Mouse (Mus musculus) forebrain, embryonic 10.5 days (tissue): ENCODE data around the gene Ank3. TPM values are rescaled to one million over a fixed set of nuclear protein-coding genes. Genes with fewer than 3 reads are reported as not detected.

Source experiments
- DNase-seq: peaks from one replicate; pipeline ENCODE4 v3.0.0-alpha.2; 2017; ENCODE audit warnings: low spot score; ENCODE audit errors: extremely low spot score
- H3K27ac ChIP-seq: fragments of 300-500 bp; sonication (generic); 2 replicates; pipeline ENCODE4 v1.5.1; 2016; ENCODE audit warnings: mild to moderate bottlenecking
- H3K27me3 ChIP-seq: fragments of 300-500 bp; sonication (generic); 2 replicates; pipeline ENCODE4 v1.6.1; 2016; ENCODE audit warnings: mild to moderate bottlenecking; ENCODE audit not compliant: poor library complexity, severe bottlenecking
- H3K36me3 ChIP-seq: fragments of 300-500 bp; sonication (generic); replicated peaks from 2 replicates; pipeline ENCODE4 v1.6.1; 2016; ENCODE audit warnings: mild to moderate bottlenecking, moderate library complexity
- H3K4me1 ChIP-seq: fragments of 300-500 bp; sonication (generic); 2 replicates; pipeline ENCODE4 v1.6.1; 2016
- H3K4me3 ChIP-seq: fragments of 300-500 bp; sonication (generic); 2 replicates; pipeline ENCODE4 v1.5.1; 2016; ENCODE audit warnings: mild to moderate bottlenecking, moderate library complexity
- H3K9me3 ChIP-seq: fragments of 300-500 bp; sonication (generic); 2 replicates; pipeline ENCODE4 v1.6.1; 2016; ENCODE audit warnings: mild to moderate bottlenecking, moderate library complexity
- WGBS: fragments of 180-500 bp; shearing (Covaris S2); methylation state at CpG from one replicate; pipeline ENCODE4 v1.1.7; 2016; 5-methylcytosine and 5-hydroxymethylcytosine counted together
- polyA plus RNA-seq: library from polyadenylated mRNA; unstranded; fragments of >200 nt; fragmentation: Nextera tagmentation; extraction: Ambion mirVana; gene quantifications from 2 replicates; pipeline ENCODE4 v1.2.1, GENCODE M21; 2016

The Ank3 gene
- polyA plus RNA-seq, 1 experiment from 2014 or later: 24.8 TPM

- DNase-seq: no peak
- Histone ChIP-seq H3K4me3 (no peak overlapping the region), H3K36me3 (no peaks in the 10 kb centered on the region), H3K27me3 (no peaks in the 10 kb centered on the region), H3K9me3 (no peaks in the 10 kb centered on the region), H3K27ac (no peak overlapping the region), H3K4me1 (0 out of 2 replicates have a peak, but pooled peaks cover 4% of the 10 kb centered on the region)
- 90% methylated on average over 9 of the region's 9 CpGs for WGBS
Measured at GRCm38 (mm10) chr10:69858011-69858410, 459.4 kb downstream of the Ank3 start.

GRCm38 (mm10) chr10:69858897-69859605 lies 460.5 kb downstream of the Ank3 start:
- Histone ChIP-seq H3K4me3 (no peak overlapping the region), H3K27me3 (no peaks in the 10 kb centered on the region), H3K27ac (no peak overlapping the region), H3K9me3 (no peaks in the 10 kb centered on the region), H3K4me1 (0 out of 2 replicates have a peak, but pooled peaks cover 4% of the 10 kb centered on the region), H3K36me3 (no peaks in the 10 kb centered on the region)
- no peak for DNase-seq
- 63% methylated on average over 4 of the region's 4 CpGs for WGBS

- Histone ChIP-seq H3K4me3 (no peak overlapping the region), H3K36me3 (no peaks in the 10 kb centered on the region), H3K27me3 (no peaks in the 10 kb centered on the region), H3K27ac (no peak overlapping the region), H3K4me1 (0 out of 2 replicates have a peak, but pooled peaks cover 4% of the 10 kb centered on the region), H3K9me3 (no peaks in the 10 kb centered on the region)
- no peak for DNase-seq
- WGBS: 86% methylated on average over 7 of the region's 7 CpGs
Measured at GRCm38 (mm10) chr10:69859848-69860479, 461.4 kb downstream of the Ank3 start.

GRCm38 (mm10) chr10:69862829-69863228 lies 464.3 kb downstream of the Ank3 start:
- 71% methylated on average over 8 of the region's 8 CpGs for WGBS
- H3K9me3 ChIP-seq: no peaks in the 10 kb centered on the region
- no peaks in the 10 kb centered on the region for H3K36me3 ChIP-seq
- H3K27ac ChIP-seq: no peak overlapping the region
- no peak overlapping the region for H3K4me3 ChIP-seq
- H3K27me3 ChIP-seq: no peaks in the 10 kb centered on the region
- 0 out of 2 replicates have a peak, but pooled peaks cover 4% of the 10 kb centered on the region for H3K4me1 ChIP-seq
- no peak for DNase-seq

GRCm38 (mm10) chr10:69870348-69870747 lies 471.8 kb downstream of the Ank3 start:
- 15% methylated on average over 5 of the region's 5 CpGs for WGBS

GRCm38 (mm10) chr10:69870947-69871346 lies 472.4 kb downstream of the Ank3 start:
- H3K9me3 ChIP-seq: no peaks in the 10 kb centered on the region
- no peak for DNase-seq
- no peak overlapping the region for H3K27ac ChIP-seq
- H3K4me3 ChIP-seq: no peak overlapping the region
- H3K27me3 ChIP-seq: no peaks in the 10 kb centered on the region
- H3K4me1 ChIP-seq: peaks cover 11% of the 10 kb centered on the region
- no peaks in the 10 kb centered on the region for H3K36me3 ChIP-seq
- 92% methylated on average over 14 of the region's 14 CpGs for WGBS

More at GRCm38 (mm10) chr10:69870348-69870747, 471.8 kb downstream of the Ank3 start:
- H3K4me3 ChIP-seq: no peak overlapping the region
- H3K27me3 ChIP-seq: no peaks in the 10 kb centered on the region
- no peaks in the 10 kb centered on the region for H3K9me3 ChIP-seq
- H3K36me3 ChIP-seq: no peaks in the 10 kb centered on the region
- no peak overlapping the region for H3K27ac ChIP-seq
- peak; percentile 75 for DNase-seq
- peaks cover 11% of the 10 kb centered on the region for H3K4me1 ChIP-seq

- Histone ChIP-seq H3K27ac (no peak overlapping the region), H3K9me3 (no peaks in the 10 kb centered on the region), H3K4me3 (no peak overlapping the region), H3K36me3 (no peaks in the 10 kb centered on the region), H3K4me1 (peaks cover 11% of the 10 kb centered on the region), H3K27me3 (no peaks in the 10 kb centered on the region)
- DNase-seq: no peak
- WGBS: 65% methylated on average over 10 of the region's 10 CpGs
Measured at GRCm38 (mm10) chr10:69872182-69872741, 473.7 kb downstream of the Ank3 start.

- Histone ChIP-seq H3K27ac (no peak overlapping the region), H3K27me3 (no peaks in the 10 kb centered on the region), H3K36me3 (no peaks in the 10 kb centered on the region), H3K4me3 (no peak overlapping the region), H3K9me3 (no peaks in the 10 kb centered on the region), H3K4me1 (peaks cover 11% of the 10 kb centered on the region)
- DNase-seq: no peak
- 80% methylated on average over 5 of the region's 5 CpGs for WGBS
Measured at GRCm38 (mm10) chr10:69872892-69873291, 474.3 kb downstream of the Ank3 start.

- no peak for DNase-seq
- Histone ChIP-seq H3K4me3 (no peak overlapping the region), H3K27ac (no peak overlapping the region), H3K4me1 (peaks cover 11% of the 10 kb centered on the region), H3K27me3 (no peaks in the 10 kb centered on the region), H3K9me3 (no peaks in the 10 kb centered on the region), H3K36me3 (no peaks in the 10 kb centered on the region)
- WGBS: 89% methylated on average over 14 of the region's 14 CpGs
Measured at GRCm38 (mm10) chr10:69874806-69875205, 476.2 kb downstream of the Ank3 start.

GRCm38 (mm10) chr10:69883935-69884680 lies 485.5 kb downstream of the Ank3 start:
- WGBS: 94% methylated on average over 4 of the region's 4 CpGs
- no peaks in the 10 kb centered on the region for H3K27me3 ChIP-seq
- H3K4me1 ChIP-seq: peaks cover 3% of the 10 kb centered on the region; the same call in 1 of the 2 replicates
- H3K9me3 ChIP-seq: no peaks in the 10 kb centered on the region
- no peak overlapping the region for H3K4me3 ChIP-seq
- no peak for DNase-seq
- peaks cover 27% of the 10 kb centered on the region for H3K36me3 ChIP-seq
- H3K27ac ChIP-seq: no peak overlapping the region

- no peak for DNase-seq
- Histone ChIP-seq H3K27ac (peak overlapping the region; percentile 67), H3K27me3 (no peaks in the 10 kb centered on the region), H3K9me3 (no peaks in the 10 kb centered on the region), H3K36me3 (peaks cover 14% of the 10 kb centered on the region), H3K4me1 (peaks cover 3% of the 10 kb centered on the region; the same call in 1 of the 2 replicates), H3K4me3 (peak overlapping the region; percentile 14; the same call in 1 of the 2 replicates)
- WGBS: 37% methylated on average over 4 of the region's 4 CpGs
Measured at GRCm38 (mm10) chr10:69888399-69888798, 489.8 kb downstream of the Ank3 start.

GRCm38 (mm10) chr10:69889779-69890178 lies 491.2 kb downstream of the Ank3 start:
- no peak overlapping the region for H3K4me3 ChIP-seq
- H3K27ac ChIP-seq: no peak overlapping the region
- no peak for DNase-seq
- no peaks in the 10 kb centered on the region for H3K27me3 ChIP-seq
- 24% methylated on average over 6 of the region's 6 CpGs for WGBS
- H3K4me1 ChIP-seq: peaks cover 3% of the 10 kb centered on the region; the same call in 1 of the 2 replicates
- H3K9me3 ChIP-seq: no peaks in the 10 kb centered on the region
- H3K36me3 ChIP-seq: peaks cover 4% of the 10 kb centered on the region; the same call in 1 of the 2 replicates
